Mouse (Mus musculus) liver, embryonic 14 days (tissue): ENCODE results near the gene Rassf3. TPM values are rescaled to one million over a fixed set of nuclear protein-coding genes. Genes with fewer than 3 reads are reported as not detected.

Experiments used
- polyA plus RNA-seq: library from polyadenylated mRNA; depleted of rRNA; stranded (reverse); fragments of >200 nt; gene quantifications from 2 replicates; pipeline ENCODE4 v1.2.3, GENCODE M21; 2012; rRNA removed

The Rassf3 gene
- 7.8 and 9.1 TPM in 2 replicates for polyA plus RNA-seq

GRCm38 (mm10) chr10:121476190-121476967 lies at the start of gene Rassf3:
TSS of gene Rassf3 (minus strand) at chr10:121476347.

GRCm38 (mm10) chr10:121364801-121365564 lies 111.2 kb downstream of the Rassf3 start, which contains the start of gene Gns:
TSS of gene Gns (plus strand) at chr10:121365090.

Other genes starting within 250 kb of the Rassf3 start
- gene Tbc1d30, start 125.1 kb downstream of the Rassf3 start, polyA plus RNA-seq = 0.09 and 0.15 TPM in 2 replicates
- gene Gns, start 111.3 kb downstream of the Rassf3 start, polyA plus RNA-seq = 6.3 and 8.0 TPM in 2 replicates
- gene Tbk1, start 110.4 kb upstream of the Rassf3 start, polyA plus RNA-seq = 14.2 and 15.9 TPM in 2 replicates
- 35.9 and 38.4 TPM in 2 replicates for gene Xpot, start 150.0 kb upstream of the Rassf3 start, polyA plus RNA-seq
- gene D930020B18Rik, start 165.2 kb upstream of the Rassf3 start, polyA plus RNA-seq = 0.01 TPM in 2 replicates